Mouse (Mus musculus): ENCODE measurements around the gene Slc9a6.

DNA sequence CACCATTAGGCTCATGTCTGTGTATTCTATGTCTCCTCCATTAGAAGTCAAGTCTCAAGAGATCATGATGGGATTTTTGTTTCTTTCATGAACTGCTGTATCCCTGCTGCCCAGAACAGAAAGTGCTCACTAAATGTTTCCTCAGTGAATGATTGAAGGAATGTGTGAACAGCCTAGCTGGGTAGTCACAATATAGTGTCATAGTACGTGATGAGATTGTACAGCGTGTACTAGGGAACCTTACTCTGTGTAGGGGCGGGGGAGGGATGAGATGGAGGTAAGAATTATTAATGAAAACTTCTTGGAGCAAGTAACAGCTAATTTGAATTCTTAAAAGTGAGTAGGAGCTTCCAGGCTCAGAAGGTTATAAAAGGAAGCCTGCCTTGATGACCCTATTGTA lies 91.7 kb downstream of the Slc9a6 start:
- TF ChIP-seq CTCF (IDR thresholded peaks at IDR 0.05; ENCODE audit: low read depth, low read length) (no peak), GATA1 (IDR thresholded peaks at IDR 0.05; ENCODE audit: borderline replicate concordance, low read length) (no peak)
